Mouse (Mus musculus) cerebral cortex, adult 2 months (tissue): ENCODE results near the gene Acsbg1.

Source experiments
- WGBS: fragments of 180-500 bp; shearing (Covaris S2); methylation state at CpG from one replicate; pipeline ENCODE4 v1.1.7; 2018; 5-methylcytosine and 5-hydroxymethylcytosine counted together

Gene Acsbg1

GRCm38 (mm10) chr9:54604886-54605285, 56.8 kb downstream of the Acsbg1 start:
- 56% methylated on average over 4 of the region's 4 CpGs for WGBS

- WGBS, result 76% methylated on average over 5 of the region's 5 CpGs
Measured at GRCm38 (mm10) chr9:54604131-54604654, 57.5 kb downstream of the Acsbg1 start.

GRCm38 (mm10) chr9:54602916-54603315, 58.8 kb downstream of the Acsbg1 start:
- WGBS, result 65% methylated on average over 7 of the region's 7 CpGs

- 33% methylated on average over 2 of the region's 2 CpGs for WGBS
Measured at GRCm38 (mm10) chr9:54602386-54602785, 59.3 kb downstream of the Acsbg1 start.

GRCm38 (mm10) chr9:54596752-54597465, 64.8 kb downstream of the Acsbg1 start:
- 92% methylated on average over 15 of the region's 15 CpGs for WGBS

- 61% methylated on average over 4 of the region's 4 CpGs for WGBS
Measured at GRCm38 (mm10) chr9:54593652-54594051, 68.0 kb downstream of the Acsbg1 start.

- WGBS, result 54% methylated on average over 4 of the region's 4 CpGs
Measured at GRCm38 (mm10) chr9:54587863-54588262, 73.8 kb downstream of the Acsbg1 start.

- WGBS, result under 1% methylated on average over 73 of the region's 73 CpGs
Measured at GRCm38 (mm10) chr9:54586199-54587061, 75.2 kb downstream of the Acsbg1 start, which contains the start of gene Idh3a. Gene Idh3a, plus strand, starts transcription at chr9:54586334.

GRCm38 (mm10) chr9:54585839-54586198, 75.9 kb downstream of the Acsbg1 start:
- 30% methylated on average over 5 of the region's 5 CpGs for WGBS

GRCm38 (mm10) chr9:54584127-54584526, 77.5 kb downstream of the Acsbg1 start:
- 75% methylated on average over 2 of the region's 2 CpGs for WGBS

GRCm38 (mm10) chr9:54583712-54584111, 78.0 kb downstream of the Acsbg1 start:
- 58% methylated on average over 1 of the region's 1 CpGs for WGBS

- 83% methylated on average over 9 of the region's 9 CpGs for WGBS
Measured at GRCm38 (mm10) chr9:54571130-54571839, 90.4 kb downstream of the Acsbg1 start.

- WGBS, result 44% methylated on average over 2 of the region's 2 CpGs
Measured at GRCm38 (mm10) chr9:54568732-54569131, 92.9 kb downstream of the Acsbg1 start.

GRCm38 (mm10) chr9:54566958-54567357, 94.7 kb downstream of the Acsbg1 start:
- 64% methylated on average over 4 of the region's 4 CpGs for WGBS

- 94% methylated on average over 8 of the region's 8 CpGs for WGBS
Measured at GRCm38 (mm10) chr9:54560831-54561601, 100.7 kb downstream of the Acsbg1 start.

GRCm38 (mm10) chr9:54559771-54560471, 101.7 kb downstream of the Acsbg1 start, which contains the start of gene Cib2:
Gene Cib2, minus strand, starts transcription at chr9:54560218.
- 3% methylated on average over 54 of the region's 54 CpGs for WGBS

GRCm38 (mm10) chr9:54558731-54559130, 102.9 kb downstream of the Acsbg1 start:
- 84% methylated on average over 8 of the region's 8 CpGs for WGBS

GRCm38 (mm10) chr9:54555044-54555443, 106.6 kb downstream of the Acsbg1 start:
- 51% methylated on average over 2 of the region's 2 CpGs for WGBS
